Mouse (Mus musculus): ENCODE results near the gene Rack1. TPM values are rescaled to one million over a fixed set of nuclear protein-coding genes. Genes with fewer than 3 reads are reported as not detected.

The Rack1 gene
- polyA plus RNA-seq, 2 experiments = 995 to 2,038 TPM

GRCm38 (mm10) chr11:48777303-48777702, 22.8 kb upstream of the Rack1 start:
- H3K4me2 ChIP-seq (replicated peaks; ENCODE audit: low read depth, low read length, severe bottlenecking) = no peak overlapping the region
- DNase-seq (ENCODE audit: low spot score) (no peak), ATAC-seq (ENCODE audit: low FRiP score, low read depth) (no peak)
- no peaks in the 10 kb centered on the region for H3K36me3 ChIP-seq (ENCODE audit: control insufficient read depth, insufficient read depth, low read length)
- no peak overlapping the region for H3K27ac ChIP-seq (replicated peaks; ENCODE audit: low read depth, low read length)
- TF ChIP-seq POLR2A (IDR thresholded peaks at IDR 0.05; ENCODE audit: borderline replicate concordance, extremely low read depth, insufficient read depth, insufficient read length) = no peak
- no peaks in the 10 kb centered on the region for H3K9me3 ChIP-seq (ENCODE audit: control insufficient read depth, low read length)
- H3K9ac ChIP-seq (ENCODE audit: low read depth, low read length, severe bottlenecking) = no peak overlapping the region
- 86% methylated on average over 9 of the region's 9 CpGs for WGBS
- H3K4me3 ChIP-seq (replicated peaks; ENCODE audit: low read length) = no peak overlapping the region
- peaks cover 4% of the 10 kb centered on the region for H3K4me1 ChIP-seq (ENCODE audit: control insufficient read depth, insufficient read depth, low read length)
- no peaks in the 10 kb centered on the region for H3K27me3 ChIP-seq (ENCODE audit: control insufficient read depth, insufficient read depth, low read length)

GRCm38 (mm10) chr11:48779450-48779849, 20.7 kb upstream of the Rack1 start:
- DNase-seq (ENCODE audit: low spot score) = no peak
- no peak overlapping the region for H3K4me2 ChIP-seq (replicated peaks; ENCODE audit: low read depth, low read length, severe bottlenecking)
- no peak overlapping the region for H3K9ac ChIP-seq (ENCODE audit: low read depth, low read length, severe bottlenecking)
- TF ChIP-seq POLR2A (IDR thresholded peaks at IDR 0.05; ENCODE audit: borderline replicate concordance, extremely low read depth, insufficient read depth, insufficient read length) = no peak
- WGBS = 33% methylated on average over 7 of the region's 7 CpGs
- H3K4me1 ChIP-seq (ENCODE audit: control insufficient read depth, insufficient read depth, low read length) = peaks cover under 1% of the 10 kb centered on the region; the same call in 1 of the 2 replicates
- no peaks in the 10 kb centered on the region for H3K9me3 ChIP-seq (ENCODE audit: control insufficient read depth, low read length)
- no peaks in the 10 kb centered on the region for H3K36me3 ChIP-seq (ENCODE audit: control insufficient read depth, insufficient read depth, low read length)
- H3K27ac ChIP-seq (replicated peaks; ENCODE audit: low read depth, low read length) = no peak overlapping the region
- no peak overlapping the region for H3K4me3 ChIP-seq (replicated peaks; ENCODE audit: low read length)
- H3K27me3 ChIP-seq (ENCODE audit: control insufficient read depth, insufficient read depth, low read length) = no peaks in the 10 kb centered on the region
- no peak for ATAC-seq (ENCODE audit: low FRiP score, low read depth)

- Histone ChIP-seq H3K9me3 (ENCODE audit: control insufficient read depth, low read length) (no peaks in the 10 kb centered on the region), H3K4me3 (replicated peaks; ENCODE audit: low read length) (no peak overlapping the region), H3K4me1 (ENCODE audit: control insufficient read depth, insufficient read depth, low read length) (no peaks in the 10 kb centered on the region), H3K36me3 (ENCODE audit: control insufficient read depth, insufficient read depth, low read length) (no peaks in the 10 kb centered on the region), H3K9ac (ENCODE audit: low read depth, low read length, severe bottlenecking) (no peak overlapping the region), H3K27ac (replicated peaks; ENCODE audit: low read depth, low read length) (no peak overlapping the region), H3K4me2 (replicated peaks; ENCODE audit: low read depth, low read length, severe bottlenecking) (no peak overlapping the region), H3K27me3 (ENCODE audit: control insufficient read depth, insufficient read depth, low read length) (no peaks in the 10 kb centered on the region)
- ATAC-seq (ENCODE audit: low FRiP score, low read depth) (no peak), DNase-seq (ENCODE audit: low spot score) (no peak)
- no peak for TF ChIP-seq POLR2A (IDR thresholded peaks at IDR 0.05; ENCODE audit: borderline replicate concordance, extremely low read depth, insufficient read depth, insufficient read length)
- 89% methylated on average over 4 of the region's 4 CpGs for WGBS
These were observed 17.9 kb upstream of the Rack1 start for GRCm38 (mm10) chr11:48782243-48782642.

- Histone ChIP-seq H3K9ac (ENCODE audit: low read depth, low read length, severe bottlenecking) (0 out of 2 replicates have a peak overlapping the region, but pooled peaks have one; percentile 18), H3K27ac (replicated peaks; ENCODE audit: low read depth, low read length) (no peak overlapping the region), H3K9me3 (ENCODE audit: control insufficient read depth, low read length) (no peaks in the 10 kb centered on the region), H3K4me3 (replicated peaks; ENCODE audit: low read length) (peak overlapping the region; percentile 32), H3K36me3 (ENCODE audit: control insufficient read depth, insufficient read depth, low read length) (no peaks in the 10 kb centered on the region), H3K4me2 (replicated peaks; ENCODE audit: low read depth, low read length, severe bottlenecking) (peak overlapping the region; percentile 52), H3K27me3 (ENCODE audit: control insufficient read depth, insufficient read depth, low read length) (no peaks in the 10 kb centered on the region), H3K4me1 (ENCODE audit: control insufficient read depth, insufficient read depth, low read length) (0 out of 2 replicates have a peak, but pooled peaks cover 2% of the 10 kb centered on the region)
- peak; percentile 46; the same call in 1 of the 2 replicates for ATAC-seq (ENCODE audit: low FRiP score, low read depth)
- peak; percentile 27 for DNase-seq (ENCODE audit: low spot score)
- no peak for TF ChIP-seq POLR2A (IDR thresholded peaks at IDR 0.05; ENCODE audit: borderline replicate concordance, extremely low read depth, insufficient read depth, insufficient read length)
- WGBS = 45% methylated on average over 10 of the region's 10 CpGs
These were observed 12.5 kb upstream of the Rack1 start for GRCm38 (mm10) chr11:48787455-48788211.

- TF ChIP-seq POLR2A (IDR thresholded peaks at IDR 0.05; ENCODE audit: borderline replicate concordance, extremely low read depth, insufficient read depth, insufficient read length) = no peak
- H3K36me3 ChIP-seq (ENCODE audit: control insufficient read depth, insufficient read depth, low read length) = no peaks in the 10 kb centered on the region
These were observed 11.6 kb upstream of the Rack1 start for GRCm38 (mm10) chr11:48788311-48789089.

More at GRCm38 (mm10) chr11:48788311-48789089, 11.6 kb upstream of the Rack1 start:
- no peak overlapping the region for H3K27ac ChIP-seq (replicated peaks; ENCODE audit: low read depth, low read length)
- H3K9me3 ChIP-seq (ENCODE audit: control insufficient read depth, low read length) = no peaks in the 10 kb centered on the region
- 11% methylated on average over 16 of the region's 16 CpGs for WGBS
- H3K4me3 ChIP-seq (replicated peaks; ENCODE audit: low read length) = peak overlapping the region; percentile 32
- 0 out of 2 replicates have a peak, but pooled peaks cover 2% of the 10 kb centered on the region for H3K4me1 ChIP-seq (ENCODE audit: control insufficient read depth, insufficient read depth, low read length)
- no peaks in the 10 kb centered on the region for H3K27me3 ChIP-seq (ENCODE audit: control insufficient read depth, insufficient read depth, low read length)
- peak overlapping the region; percentile 18; the same call in 1 of the 2 replicates for H3K9ac ChIP-seq (ENCODE audit: low read depth, low read length, severe bottlenecking)
- ATAC-seq (ENCODE audit: low FRiP score, low read depth) (peak; percentile 31; the same call in 1 of the 2 replicates), DNase-seq (ENCODE audit: low spot score) (peak; percentile 89)
- peak overlapping the region; percentile 52 for H3K4me2 ChIP-seq (replicated peaks; ENCODE audit: low read depth, low read length, severe bottlenecking)

All from limb, embryonic 14.5 days (tissue).